Mouse (Mus musculus) left cerebral cortex, adult 18-20 months (tissue): Measurements from ENCODE around the gene Kcna5. TPM values are rescaled to one million over a fixed set of nuclear protein-coding genes. Genes with fewer than 3 reads are reported as not detected.
A peak's percentile ranks its signal among the peaks of the same experiment; 100 is the strongest.

Experiments
- DNase-seq, 2 experiments: peaks; one replicate each; pipeline ENCODE4 v3.0.0; 2021 to 2022; ENCODE audit warnings: low spot score in 2 of 2, mixed read lengths in 1 of 2
- long read RNA-seq, 2 experiments: library from polyadenylated mRNA; stranded (forward); transcript quantifications; one replicate each; pipeline ENCODE4 v2.0.0; 2021
- total RNA-seq, 2 experiments: library from RNA; stranded (reverse); gene quantifications; 2 replicates each; pipeline ENCODE4 v1.2.3; 2021

Gene Kcna5
- total RNA-seq: 1 to 10 TPM; 5.8 to 6.3 TPM
- long read RNA-seq, experiment 1, partial matches to known transcripts: 0 of 2 reads
- long read RNA-seq, experiment 1, other reads (novel, unspliced or antisense): 0 of 2 reads
- long read RNA-seq, experiment 2, partial matches to known transcripts: 0 of 6 reads
- long read RNA-seq, experiment 2, other reads (novel, unspliced or antisense): 2 of 6 reads

GRCm38 (mm10) chr6:126535208-126535910 is at the start of gene Kcna5:
Gene Kcna5, minus strand, starts transcription at chr6:126535412.
- peak in 1 of 2 experiments; percentile 19 for DNase-seq

- DNase-seq: peak in 1 of 2 experiments; percentile 47
These were observed 47.9 kb upstream of the Kcna5 start for GRCm38 (mm10) chr6:126583075-126583474.

- peak; percentile 56 to 77 for DNase-seq
These were observed 46.4 kb upstream of the Kcna5 start for GRCm38 (mm10) chr6:126581632-126582031.

GRCm38 (mm10) chr6:126580571-126580970 is 45.4 kb upstream of the Kcna5 start:
- no peak for DNase-seq

- no peak for DNase-seq
These were observed 42.2 kb upstream of the Kcna5 start for GRCm38 (mm10) chr6:126577415-126577814.

- DNase-seq: no peak
These were observed 41.4 kb upstream of the Kcna5 start for GRCm38 (mm10) chr6:126576566-126576965.

GRCm38 (mm10) chr6:126574778-126575177 is 39.6 kb upstream of the Kcna5 start:
- no peak for DNase-seq

- DNase-seq: no peak
These were observed 37.8 kb upstream of the Kcna5 start for GRCm38 (mm10) chr6:126573021-126573420.

- peak; percentile 71 to 80 for DNase-seq
These were observed 34.6 kb upstream of the Kcna5 start for GRCm38 (mm10) chr6:126569809-126570208.

- no peak for DNase-seq
These were observed 33.0 kb upstream of the Kcna5 start for GRCm38 (mm10) chr6:126568046-126568830.

GRCm38 (mm10) chr6:126567326-126567725 is 32.1 kb upstream of the Kcna5 start:
- peak; percentile 46 to 63 for DNase-seq

- DNase-seq: no peak
These were observed 29.2 kb upstream of the Kcna5 start for GRCm38 (mm10) chr6:126564376-126564775.

GRCm38 (mm10) chr6:126563898-126564297 is 28.7 kb upstream of the Kcna5 start:
- peak; percentile 88 to 92 for DNase-seq

- DNase-seq: no peak
These were observed 26.5 kb upstream of the Kcna5 start for GRCm38 (mm10) chr6:126561702-126562101.

- no peak for DNase-seq
These were observed 25.5 kb upstream of the Kcna5 start for GRCm38 (mm10) chr6:126560696-126561095.

GRCm38 (mm10) chr6:126560036-126560435 is 24.8 kb upstream of the Kcna5 start:
- DNase-seq: no peak

- no peak for DNase-seq
These were observed 23.1 kb upstream of the Kcna5 start for GRCm38 (mm10) chr6:126558276-126558675.

GRCm38 (mm10) chr6:126553812-126554211 is 18.6 kb upstream of the Kcna5 start:
- DNase-seq: peak; percentile 55 to 70

- peak in 1 of 2 experiments; percentile 56 for DNase-seq
These were observed 16.7 kb upstream of the Kcna5 start for GRCm38 (mm10) chr6:126551862-126552395.

- no peak for DNase-seq
These were observed 9.2 kb upstream of the Kcna5 start for GRCm38 (mm10) chr6:126544107-126545036.

- no peak for DNase-seq
These were observed 7.5 kb upstream of the Kcna5 start for GRCm38 (mm10) chr6:126542724-126543123.
